Mouse (Mus musculus): Measurements from ENCODE around the gene Hoxb9.

DNA sequence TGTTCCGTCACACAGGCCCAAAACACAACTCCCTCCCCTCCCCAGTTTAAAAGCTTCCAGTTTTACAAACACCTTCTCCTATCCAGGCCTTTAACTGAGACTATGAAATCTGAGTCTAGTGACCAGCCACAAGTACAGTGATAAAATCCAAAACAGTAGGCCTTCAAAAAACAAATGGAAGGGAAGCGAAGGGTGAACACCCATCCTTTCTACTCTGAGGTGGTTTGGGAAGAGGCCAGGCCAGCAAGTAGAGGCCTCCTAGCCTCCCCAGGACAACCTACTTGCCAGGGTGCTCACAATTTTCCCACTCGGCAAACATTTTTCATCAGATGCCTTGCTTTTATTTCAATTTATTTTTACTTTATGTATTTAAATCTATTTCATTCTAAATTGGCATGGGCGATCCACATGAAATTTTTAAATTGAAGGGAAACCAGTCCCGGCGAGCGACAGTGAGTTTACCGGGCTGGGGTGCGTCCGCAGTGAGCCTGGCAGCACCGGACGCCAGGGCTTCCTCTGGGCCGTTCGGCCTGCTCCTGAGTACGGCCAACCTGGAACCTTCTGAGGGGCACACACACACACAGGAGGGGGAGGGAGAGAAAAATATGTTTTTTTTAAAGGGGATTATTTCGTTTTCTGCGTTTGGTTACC is 19.6 kb downstream of the Hoxb9 start:
- no peak for TF ChIP-seq CTCF (IDR thresholded peaks at IDR 0.05; ENCODE audit: control insufficient read depth, insufficient read depth, insufficient read length)
- no peak for TF ChIP-seq USF1 (IDR thresholded peaks at IDR 0.05; ENCODE audit: low read depth)
- no peak for TF ChIP-seq MAX (IDR thresholded peaks at IDR 0.05)
- no peak for TF ChIP-seq FOSL1 (IDR thresholded peaks at IDR 0.05; ENCODE audit: insufficient read depth, low read length, poor library complexity, severe bottlenecking)
- TF ChIP-seq MYOD1 (IDR thresholded peaks at IDR 0.05; ENCODE audit: control insufficient read depth, insufficient read length, low read depth) = no peak

Data from C2C12 (cell line).